Mouse (Mus musculus) cerebellum, postnatal 4 days (tissue): ENCODE results near the gene Hoxb8.

ENCODE experiments used
- DNase-seq, 2 experiments: peaks; one replicate each; pipeline ENCODE4 v3.0.0; 2022; ENCODE audit warnings: low spot score in 2 of 2, mixed read lengths in 1 of 2

Hoxb8 gene

GRCm38 (mm10) chr11:96314671-96315343 lies 33.1 kb downstream of the Hoxb8 start:
- DNase-seq = no peak

GRCm38 (mm10) chr11:96315344-96315681 lies 33.6 kb downstream of the Hoxb8 start:
- DNase-seq = no peak

GRCm38 (mm10) chr11:96316696-96317607 lies 35.2 kb downstream of the Hoxb8 start:
- no peak for DNase-seq

GRCm38 (mm10) chr11:96317608-96318367 lies 36.1 kb downstream of the Hoxb8 start, which contains the start of gene Hoxb4:
Gene Hoxb4 (plus strand): TSS chr11:96318267.
- no peak for DNase-seq

- DNase-seq = no peak
These were observed 36.8 kb downstream of the Hoxb8 start for GRCm38 (mm10) chr11:96318368-96319070.

- no peak for DNase-seq
These were observed 37.6 kb downstream of the Hoxb8 start for GRCm38 (mm10) chr11:96319071-96319902.

GRCm38 (mm10) chr11:96319910-96320309 lies 38.2 kb downstream of the Hoxb8 start:
- no peak for DNase-seq

- DNase-seq = no peak
These were observed 39.0 kb downstream of the Hoxb8 start for GRCm38 (mm10) chr11:96320688-96321087.

GRCm38 (mm10) chr11:96321846-96322245 lies 40.1 kb downstream of the Hoxb8 start:
- DNase-seq = no peak

GRCm38 (mm10) chr11:96322738-96323137 lies 41.0 kb downstream of the Hoxb8 start:
- DNase-seq = no peak

GRCm38 (mm10) chr11:96323154-96323553 lies 41.4 kb downstream of the Hoxb8 start, which contains the start of gene Hoxb3:
Gene Hoxb3 (plus strand): TSS chr11:96323326.
- no peak for DNase-seq

- DNase-seq = no peak
These were observed 42.4 kb downstream of the Hoxb8 start for GRCm38 (mm10) chr11:96324125-96324524.

- no peak for DNase-seq
These were observed 43.3 kb downstream of the Hoxb8 start for GRCm38 (mm10) chr11:96324965-96325364.

GRCm38 (mm10) chr11:96325747-96326212 lies 44.1 kb downstream of the Hoxb8 start:
- DNase-seq = no peak

GRCm38 (mm10) chr11:96326705-96327104 lies 45.0 kb downstream of the Hoxb8 start:
- no peak for DNase-seq

GRCm38 (mm10) chr11:96327122-96327521 lies 45.4 kb downstream of the Hoxb8 start:
- DNase-seq = no peak

- DNase-seq = no peak
These were observed 46.0 kb downstream of the Hoxb8 start for GRCm38 (mm10) chr11:96327750-96328149.

- DNase-seq = no peak
These were observed 46.9 kb downstream of the Hoxb8 start for GRCm38 (mm10) chr11:96328605-96329004.

- no peak for DNase-seq
These were observed 50.4 kb downstream of the Hoxb8 start for GRCm38 (mm10) chr11:96332105-96332504.

GRCm38 (mm10) chr11:96332618-96333032 lies 50.9 kb downstream of the Hoxb8 start:
- DNase-seq = no peak
